Mouse (Mus musculus): Measurements from ENCODE around the gene Def6. TPM values are rescaled to one million over a fixed set of nuclear protein-coding genes. Genes with fewer than 3 reads are reported as not detected.

Gene Def6
- total RNA-seq (2014; rRNA removed): 5.4 and 13.0 TPM in 2 replicates
- polyA plus RNA-seq (2015; fragmentation: Nextera tagmentation; extraction: Ambion mirVana): 7.8 and 9.9 TPM in 2 replicates

DNA sequence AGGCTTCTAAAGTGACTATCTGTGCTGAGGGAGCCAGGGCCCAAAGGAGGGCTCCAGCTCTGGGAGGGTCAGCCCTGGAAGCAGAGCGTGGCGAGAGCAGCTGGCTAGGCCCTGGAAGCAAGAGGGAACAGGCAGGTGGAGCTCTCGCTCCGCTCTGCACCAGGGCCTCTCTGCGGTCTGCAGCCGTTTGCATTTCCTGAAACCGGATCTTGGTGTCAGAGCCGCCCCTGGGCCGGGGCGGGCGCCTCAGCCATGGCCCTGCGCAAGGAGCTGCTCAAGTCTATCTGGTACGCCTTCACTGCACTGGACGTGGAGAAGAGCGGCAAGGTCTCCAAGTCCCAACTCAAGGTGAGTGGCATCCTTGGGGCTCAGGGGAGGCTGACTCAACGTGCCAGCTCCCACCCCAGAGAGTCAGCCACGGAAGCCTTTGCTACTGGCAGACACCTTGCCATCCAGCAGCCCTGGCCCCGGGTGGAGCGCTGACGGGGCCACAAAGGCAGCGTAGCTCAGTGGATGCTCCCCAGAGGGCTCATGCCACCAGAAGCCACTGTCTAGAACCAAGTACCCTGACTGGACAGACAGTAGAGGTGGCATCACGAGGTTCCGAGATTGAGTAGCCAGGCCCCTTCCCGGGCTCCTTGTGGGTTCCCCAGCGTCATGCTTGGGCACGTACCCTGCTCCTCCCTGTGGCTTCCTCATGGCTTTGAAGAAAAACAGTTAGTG lies at the start of gene Def6:
Gene Def6, plus strand, starts transcription at position 188 of the 723 bp plus-strand sequence.
- peak within 1 kb of the TSS; percentile 41 for H3K4me2 ChIP-seq (ENCODE audit: low read depth, low read length)
- no peaks in the 10 kb centered on the region for H3K9me3 ChIP-seq (ENCODE audit: low read length)
- peak within 1 kb of the TSS; percentile 15; the same call in 1 of the 2 replicates for H3K4me3 ChIP-seq (ENCODE audit: low read length)
- 25% methylated on average over 25 of the region's 26 CpGs for WGBS
- DNase-seq (ENCODE audit: low spot score) (peak; percentile 70), ATAC-seq (peak; percentile 48)
- H3K36me3 ChIP-seq (ENCODE audit: insufficient read depth, low read length): peaks cover 5% of the 10 kb centered on the region
- peak within 1 kb of the TSS; percentile 74 for H3K27ac ChIP-seq
- no peaks in the 10 kb centered on the region for H3K27me3 ChIP-seq (ENCODE audit: insufficient read depth, low read length)
- no peaks in the 10 kb centered on the region for H3K4me1 ChIP-seq (ENCODE audit: insufficient read depth, low read length)
- peak; percentile 62 for TF ChIP-seq CTCF (IDR thresholded peaks at IDR 0.05; ENCODE audit: low read depth)
- peak within 1 kb of the TSS; percentile 33 for H3K9ac ChIP-seq (replicated peaks; ENCODE audit: low read length)

- Histone ChIP-seq H3K27ac (no peak overlapping the region), H3K9ac (replicated peaks; ENCODE audit: low read length) (no peak overlapping the region), H3K4me1 (ENCODE audit: insufficient read depth, low read length) (no peaks in the 10 kb centered on the region), H3K36me3 (ENCODE audit: insufficient read depth, low read length) (no peaks in the 10 kb centered on the region), H3K4me3 (ENCODE audit: low read length) (no peak overlapping the region), H3K9me3 (ENCODE audit: low read length) (no peaks in the 10 kb centered on the region), H3K27me3 (ENCODE audit: insufficient read depth, low read length) (no peaks in the 10 kb centered on the region), H3K4me2 (ENCODE audit: low read depth, low read length) (no peak overlapping the region)
- 37% methylated on average over 10 of the region's 10 CpGs for WGBS
- ATAC-seq (no peak), DNase-seq (ENCODE audit: low spot score) (no peak)
- TF ChIP-seq CTCF (IDR thresholded peaks at IDR 0.05; ENCODE audit: low read depth): no peak
Measured at GRCm38 (mm10) chr17:28160361-28160760, 47.2 kb upstream of the Def6 start.

DNA sequence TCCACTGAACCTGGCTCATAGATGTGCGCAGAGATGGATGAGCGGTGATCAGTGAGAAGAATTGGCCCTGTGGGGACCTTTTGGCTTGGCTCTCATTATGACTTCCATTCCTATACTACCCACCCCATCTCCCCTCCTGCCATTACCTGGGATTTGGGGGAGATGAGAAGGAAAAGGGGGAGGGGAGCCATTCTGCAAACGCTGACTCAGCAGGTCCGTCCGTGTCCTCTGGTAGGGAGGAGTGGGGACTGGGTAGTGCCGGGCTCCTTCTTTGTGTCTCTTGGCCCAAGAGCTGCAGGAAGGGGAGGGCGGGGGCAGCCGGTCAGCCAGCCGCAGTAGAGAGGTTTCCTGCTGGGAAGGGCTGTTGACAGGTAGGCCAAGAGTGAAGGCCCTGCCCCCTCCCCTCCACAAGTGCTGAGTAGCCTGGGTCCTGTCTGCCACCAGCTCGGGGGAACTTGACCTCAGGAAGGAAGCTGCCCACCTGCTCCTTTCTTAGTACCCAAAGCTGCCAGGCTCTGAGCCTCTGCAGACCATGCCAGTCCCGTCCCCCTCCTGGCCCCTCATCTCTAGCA lies 46.2 kb upstream of the Def6 start:
- no peak for ATAC-seq
- no peak for DNase-seq (ENCODE audit: low spot score)
- Histone ChIP-seq H3K36me3 (ENCODE audit: insufficient read depth, low read length) (no peaks in the 10 kb centered on the region), H3K27ac (no peak overlapping the region), H3K4me1 (ENCODE audit: insufficient read depth, low read length) (no peaks in the 10 kb centered on the region), H3K4me2 (ENCODE audit: low read depth, low read length) (no peak overlapping the region), H3K9ac (replicated peaks; ENCODE audit: low read length) (no peak overlapping the region), H3K9me3 (ENCODE audit: low read length) (no peaks in the 10 kb centered on the region), H3K27me3 (ENCODE audit: insufficient read depth, low read length) (no peaks in the 10 kb centered on the region), H3K4me3 (ENCODE audit: low read length) (no peak overlapping the region)
- TF ChIP-seq CTCF (IDR thresholded peaks at IDR 0.05; ENCODE audit: low read depth): no peak
- WGBS: 35% methylated on average over 9 of the region's 11 CpGs

DNA sequence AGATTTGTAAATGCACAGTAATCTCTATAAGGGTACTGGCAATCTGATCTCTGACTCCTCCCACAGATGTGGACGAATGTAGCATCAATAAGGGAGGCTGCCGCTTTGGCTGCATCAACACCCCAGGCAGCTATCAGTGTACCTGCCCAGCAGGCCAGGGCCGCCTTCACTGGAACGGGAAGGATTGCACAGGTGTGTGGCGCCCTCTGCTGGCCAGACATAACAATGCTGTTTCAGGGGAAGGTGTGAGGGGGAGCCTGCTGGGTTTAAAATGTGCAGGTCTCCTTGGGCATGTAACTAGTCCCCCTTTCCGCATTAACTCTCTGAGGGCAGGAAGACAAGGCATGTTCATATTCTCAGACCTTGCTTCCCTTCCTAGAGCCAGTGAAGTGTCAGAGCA lies 43.9 kb upstream of the Def6 start:
- Histone ChIP-seq H3K4me2 (ENCODE audit: low read depth, low read length) (no peak overlapping the region), H3K4me1 (ENCODE audit: insufficient read depth, low read length) (no peaks in the 10 kb centered on the region), H3K9me3 (ENCODE audit: low read length) (no peaks in the 10 kb centered on the region), H3K27me3 (ENCODE audit: insufficient read depth, low read length) (no peaks in the 10 kb centered on the region), H3K36me3 (ENCODE audit: insufficient read depth, low read length) (no peaks in the 10 kb centered on the region; the same call in 1 of the 2 replicates), H3K9ac (replicated peaks; ENCODE audit: low read length) (no peak overlapping the region), H3K4me3 (ENCODE audit: low read length) (no peak overlapping the region), H3K27ac (no peak overlapping the region)
- DNase-seq (ENCODE audit: low spot score) (peak; percentile 79), ATAC-seq (peak; percentile 40; the same call in 1 of the 2 replicates)
- WGBS: 5% methylated on average over 6 of the region's 6 CpGs
- peak; percentile 95 for TF ChIP-seq CTCF (IDR thresholded peaks at IDR 0.05; ENCODE audit: low read depth)

DNA sequence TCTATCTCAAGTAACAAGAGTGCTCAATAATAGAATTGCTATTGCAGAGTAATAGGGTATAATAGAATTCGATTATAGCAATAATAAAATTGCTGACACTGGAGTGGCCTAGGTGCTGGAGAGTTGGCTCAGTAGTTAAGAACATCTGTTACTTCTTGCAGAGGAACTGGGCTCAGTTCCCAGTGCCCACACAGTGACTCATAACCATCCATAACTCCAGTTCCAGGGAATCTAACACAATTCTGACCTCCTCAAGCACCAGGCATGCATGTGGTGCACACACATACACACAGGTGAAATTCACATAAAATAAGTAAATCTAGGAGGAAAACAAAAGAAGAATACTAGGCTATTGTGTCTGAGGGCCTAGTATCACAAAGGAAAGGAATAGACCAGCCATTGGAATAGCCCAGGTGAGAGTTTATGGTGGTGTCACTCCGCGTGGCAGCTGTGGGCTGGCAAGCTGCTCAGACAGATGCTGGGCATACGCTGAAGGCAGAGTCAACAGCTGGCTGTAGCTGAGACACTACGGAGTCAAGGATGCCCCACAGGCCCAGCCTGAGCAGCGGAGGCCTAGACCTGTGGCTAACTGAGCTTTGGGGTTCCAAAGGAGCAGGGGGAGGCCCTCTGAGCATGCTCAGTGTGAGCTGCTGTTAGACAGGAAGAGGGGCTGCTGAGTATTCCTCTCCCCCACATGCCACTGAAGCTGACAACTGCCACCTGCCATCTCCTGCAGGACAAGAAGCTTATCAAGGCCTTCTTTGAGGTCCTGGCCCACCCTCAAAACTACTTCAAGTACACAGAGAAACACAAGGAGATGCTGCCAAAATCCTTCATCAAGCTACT lies 36.9 kb upstream of the Def6 start:
- 0 out of 2 replicates have a peak overlapping the region, but pooled peaks have one; percentile 8 for H3K27ac ChIP-seq
- no peak overlapping the region for H3K4me3 ChIP-seq (ENCODE audit: low read length)
- H3K4me2 ChIP-seq (ENCODE audit: low read depth, low read length): no peak overlapping the region
- no peaks in the 10 kb centered on the region for H3K27me3 ChIP-seq (ENCODE audit: insufficient read depth, low read length)
- no peak for TF ChIP-seq CTCF (IDR thresholded peaks at IDR 0.05; ENCODE audit: low read depth)
- 77% methylated on average over 6 of the region's 6 CpGs for WGBS
- no peaks in the 10 kb centered on the region for H3K9me3 ChIP-seq (ENCODE audit: low read length)
- H3K36me3 ChIP-seq (ENCODE audit: insufficient read depth, low read length): no peaks in the 10 kb centered on the region; the same call in 1 of the 2 replicates
- H3K4me1 ChIP-seq (ENCODE audit: insufficient read depth, low read length): no peaks in the 10 kb centered on the region; the same call in 1 of the 2 replicates
- ATAC-seq: no peak
- DNase-seq (ENCODE audit: low spot score): no peak
- no peak overlapping the region for H3K9ac ChIP-seq (replicated peaks; ENCODE audit: low read length)

GRCm38 (mm10) chr17:28172690-28173089 lies 34.9 kb upstream of the Def6 start:
- TF ChIP-seq CTCF (IDR thresholded peaks at IDR 0.05; ENCODE audit: low read depth): no peak
- Histone ChIP-seq H3K4me2 (ENCODE audit: low read depth, low read length) (no peak overlapping the region), H3K9ac (replicated peaks; ENCODE audit: low read length) (no peak overlapping the region), H3K27me3 (ENCODE audit: insufficient read depth, low read length) (no peaks in the 10 kb centered on the region), H3K36me3 (ENCODE audit: insufficient read depth, low read length) (no peaks in the 10 kb centered on the region; the same call in 1 of the 2 replicates), H3K9me3 (ENCODE audit: low read length) (no peaks in the 10 kb centered on the region), H3K27ac (no peak overlapping the region), H3K4me1 (ENCODE audit: insufficient read depth, low read length) (no peaks in the 10 kb centered on the region; the same call in 1 of the 2 replicates), H3K4me3 (ENCODE audit: low read length) (no peak overlapping the region)
- ATAC-seq: no peak
- no peak for DNase-seq (ENCODE audit: low spot score)
- WGBS: 57% methylated on average over 9 of the region's 9 CpGs

Data from hindbrain, postnatal 0 days (tissue).